Mouse (Mus musculus) ZHBTc4 (cell line): ENCODE measurements around the gene Mindy4.
"Not testable (repeated sequence)": the region's sequence is repeated elsewhere in the genome, so short reads cannot be mapped to it uniquely, and the experiment has no call there.

ENCODE experiments used
- DNase-seq: peaks from one replicate; pipeline ENCODE4 v3.0.0-alpha.2; 2011; ENCODE audit warnings: low read depth, low spot score

Mindy4 gene

GRCm38 (mm10) chr6:55202913-55203910 lies at the start of gene Mindy4:
TSS of gene Mindy4 (plus strand) at chr6:55203383.
- DNase-seq = peak; percentile 88

GRCm38 (mm10) chr6:55159256-55159655 lies 43.9 kb upstream of the Mindy4 start:
- DNase-seq = peak; percentile 77

GRCm38 (mm10) chr6:55161311-55161761 lies 41.8 kb upstream of the Mindy4 start:
- no peak for DNase-seq

DNA sequence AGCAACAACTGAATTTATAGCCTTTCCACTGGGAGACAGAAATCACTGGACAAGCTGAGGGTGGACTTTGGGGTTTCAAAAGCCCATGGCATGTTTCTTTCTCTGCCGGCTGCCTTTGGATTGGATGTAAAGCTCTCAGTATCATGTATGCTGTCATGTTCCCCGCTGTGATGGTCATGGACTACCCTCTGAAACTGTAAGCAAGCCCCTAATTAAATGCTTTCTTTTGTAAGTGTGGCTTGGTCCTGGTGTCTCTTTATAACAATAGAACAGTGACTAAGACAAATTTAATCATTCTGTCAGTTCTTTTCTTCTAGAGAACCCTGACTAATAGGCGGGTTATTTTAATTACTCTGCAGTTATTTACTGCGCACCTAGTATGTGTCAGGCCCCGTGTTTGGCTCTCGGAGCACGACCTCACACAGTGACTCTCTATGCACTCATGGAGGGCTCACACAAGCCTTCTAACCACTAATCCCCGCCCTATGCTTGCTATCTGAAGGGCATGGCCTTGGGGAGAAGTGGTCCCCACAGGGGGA lies 40.1 kb upstream of the Mindy4 start:
- DNase-seq = no peak

DNA sequence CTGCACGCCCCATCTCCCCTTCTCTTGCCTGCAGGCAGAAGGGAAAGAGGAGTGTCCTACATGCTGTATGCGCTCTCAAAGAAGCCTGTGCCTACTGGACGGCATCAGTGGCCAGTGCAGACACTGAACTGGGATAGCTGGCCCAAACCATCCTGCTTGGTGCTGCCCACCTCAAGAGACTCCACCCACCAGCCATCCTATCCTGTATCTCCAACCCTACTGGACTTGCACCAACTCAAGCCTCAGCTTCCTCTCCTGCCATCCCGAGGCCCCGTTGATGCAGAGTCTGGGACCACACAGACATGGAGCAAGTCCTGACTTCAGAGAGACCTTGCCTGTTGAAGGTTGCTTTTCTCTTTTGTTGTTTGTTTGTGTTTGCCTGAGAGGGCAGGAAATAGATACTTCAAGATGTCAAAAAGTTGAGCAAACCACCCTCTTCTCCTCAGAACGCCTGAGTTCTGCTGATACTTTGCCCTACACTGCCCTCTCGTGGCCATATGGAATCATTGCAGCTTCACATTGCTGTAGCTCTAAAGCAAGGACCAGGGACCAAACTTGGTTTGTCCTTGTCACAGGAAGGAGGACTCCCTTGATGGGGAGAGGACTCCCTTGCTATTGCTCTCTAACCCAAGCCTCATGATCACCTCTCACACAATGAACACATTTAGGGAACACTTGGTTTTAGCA lies 36.3 kb upstream of the Mindy4 start:
- peak; percentile 80 for DNase-seq

DNA sequence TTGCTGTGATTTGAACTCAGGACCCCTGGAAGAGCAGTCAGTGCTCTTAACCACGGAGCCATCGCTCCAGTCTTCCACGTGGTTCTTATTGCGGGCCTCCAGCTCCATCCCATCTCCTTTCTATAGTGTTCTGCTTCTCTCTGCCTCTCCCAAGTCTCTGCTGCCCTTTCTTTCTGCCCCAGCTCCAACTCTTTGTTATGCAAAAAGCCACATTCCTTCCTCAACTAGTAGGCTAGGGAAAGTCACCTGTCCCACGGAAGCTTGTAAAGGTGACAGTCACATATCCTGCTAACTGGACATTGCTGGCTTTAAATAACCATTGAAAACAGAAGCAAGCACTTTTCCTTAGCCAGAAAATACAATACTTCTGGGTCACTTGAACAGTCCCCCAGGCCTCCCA lies 33.4 kb upstream of the Mindy4 start:
- DNase-seq = peak; percentile 71

DNA sequence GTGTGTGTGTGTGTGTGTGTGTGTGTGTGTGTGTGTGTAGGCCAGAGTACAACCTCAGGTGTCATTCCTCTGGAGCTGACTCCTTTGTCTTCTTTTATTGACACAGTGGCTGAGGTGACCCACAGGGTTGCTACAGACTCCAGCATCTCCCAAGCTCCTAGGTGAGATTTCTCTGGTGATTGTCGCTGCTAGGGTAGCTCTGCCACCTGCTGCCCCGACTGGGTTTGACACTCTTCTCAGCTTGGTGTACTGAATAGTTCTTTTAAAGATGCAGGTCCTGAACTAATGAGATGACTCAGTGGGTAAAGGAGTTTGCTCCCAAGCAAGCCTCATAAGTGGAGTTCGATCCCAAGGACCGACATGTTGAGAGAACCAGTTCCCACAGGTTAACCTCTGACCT lies 31.5 kb upstream of the Mindy4 start:
- no peak for DNase-seq

DNA sequence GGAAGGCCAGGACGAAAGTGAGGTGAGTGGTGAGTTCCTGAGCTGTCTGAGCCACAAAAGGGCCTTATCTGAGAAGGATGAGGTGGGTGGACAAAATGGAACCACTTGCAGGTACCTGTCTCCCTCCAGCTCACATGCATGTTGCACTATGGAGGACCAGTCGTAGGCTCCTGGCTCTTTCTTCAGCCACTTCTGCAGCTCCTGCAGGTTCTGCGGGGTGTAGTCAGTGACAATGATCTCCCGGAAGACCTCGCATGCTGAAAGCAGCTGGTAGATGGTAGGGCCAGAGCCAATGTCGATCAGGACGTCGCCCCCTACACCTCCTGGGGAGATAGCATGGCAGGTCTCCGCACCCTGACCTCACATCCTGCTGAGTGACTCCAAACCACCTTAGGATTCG lies 30.0 kb upstream of the Mindy4 start:
- DNase-seq = no peak

- DNase-seq = no peak
Measured at GRCm38 (mm10) chr6:55173941-55174349, 29.2 kb upstream of the Mindy4 start.

DNA sequence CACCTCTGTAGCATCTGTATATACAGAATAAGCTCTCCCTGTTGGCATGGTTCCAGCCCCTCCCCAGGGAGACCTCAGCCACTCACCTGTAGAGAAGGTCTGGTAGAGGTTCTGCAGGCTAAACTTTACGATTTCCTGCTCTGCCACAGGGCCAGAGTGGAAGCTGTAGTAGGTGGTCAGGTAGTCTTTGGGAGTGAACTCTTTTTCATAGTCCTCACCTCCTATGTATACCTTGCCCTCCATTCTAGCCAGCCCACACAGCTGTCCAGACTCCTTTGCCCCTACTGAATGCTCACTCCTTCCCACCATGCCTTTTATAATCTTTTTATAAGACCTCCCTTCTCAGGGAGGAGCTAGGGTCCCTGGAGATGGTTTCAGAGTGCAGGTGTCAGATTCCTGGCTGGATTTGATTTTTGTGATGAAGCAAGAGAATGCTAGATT lies 28.4 kb upstream of the Mindy4 start, which contains the start of gene Inmt:
Inmt (minus strand) TSS at position 303 of the 441 bp plus-strand sequence.
- no peak for DNase-seq

- DNase-seq = no peak
Measured at GRCm38 (mm10) chr6:55175456-55175855, 27.7 kb upstream of the Mindy4 start.

DNA sequence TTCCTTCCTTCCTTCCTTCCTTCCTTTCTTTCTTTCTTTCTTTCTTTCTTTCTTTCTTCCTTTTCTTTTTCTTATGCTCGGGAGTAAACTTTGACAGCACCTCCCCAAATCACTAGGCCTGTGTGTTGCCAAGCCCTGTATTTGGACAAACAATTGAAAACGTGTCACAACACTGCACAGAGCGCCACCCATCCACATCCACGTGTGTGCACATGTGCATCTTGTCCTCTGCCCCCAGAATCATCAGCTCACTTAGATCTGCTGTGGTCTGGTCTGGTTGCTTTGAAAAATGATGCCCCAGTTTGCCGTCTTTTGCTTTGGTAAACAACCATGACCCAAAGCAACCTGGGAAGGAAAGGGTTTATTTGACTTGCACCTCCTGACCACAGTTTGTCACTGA lies 27.3 kb upstream of the Mindy4 start:
- DNase-seq = no peak

GRCm38 (mm10) chr6:55177060-55177732 lies 26.0 kb upstream of the Mindy4 start:
- DNase-seq = peak; percentile 61

- no peak for DNase-seq
Measured at GRCm38 (mm10) chr6:55179560-55179959, 23.6 kb upstream of the Mindy4 start.

DNA sequence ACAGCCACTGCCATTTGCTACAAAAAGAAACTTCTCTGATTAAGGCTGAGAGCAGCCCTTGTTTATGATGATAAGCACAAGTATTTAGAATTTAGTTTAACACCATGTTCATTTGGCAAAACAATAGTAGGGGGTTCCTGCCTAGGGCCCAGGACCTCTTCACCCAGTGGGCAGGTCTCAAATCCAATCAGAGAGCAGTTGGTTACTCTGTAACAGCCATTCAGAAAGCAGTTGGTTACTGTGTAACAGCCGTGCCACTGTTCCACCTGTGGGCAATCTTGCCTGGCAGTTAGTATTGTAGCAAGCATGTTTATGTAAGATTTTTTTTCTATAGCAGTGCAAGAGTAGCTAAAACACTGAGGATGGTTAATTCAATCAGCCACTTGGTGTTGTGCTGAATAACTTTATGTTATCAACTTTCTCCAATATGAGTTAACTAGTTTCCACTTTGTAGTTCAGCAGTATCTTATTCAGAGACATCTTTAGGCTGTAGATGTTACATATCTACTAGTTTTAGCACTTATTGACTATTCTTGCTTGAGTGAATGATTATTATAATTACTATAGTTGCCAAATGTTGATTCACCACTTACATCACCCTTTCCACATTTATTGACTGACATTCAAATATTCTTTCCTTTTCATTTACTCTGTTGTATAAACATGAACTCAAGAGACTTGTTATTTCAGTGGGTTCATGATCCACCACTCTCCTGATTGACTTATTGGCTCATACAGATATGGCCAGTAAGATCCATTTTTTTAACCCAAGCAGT lies 20.3 kb upstream of the Mindy4 start:
- DNase-seq = no peak

- not testable (repeated sequence) for DNase-seq
Measured at GRCm38 (mm10) chr6:55187827-55188226, 15.4 kb upstream of the Mindy4 start.

DNA sequence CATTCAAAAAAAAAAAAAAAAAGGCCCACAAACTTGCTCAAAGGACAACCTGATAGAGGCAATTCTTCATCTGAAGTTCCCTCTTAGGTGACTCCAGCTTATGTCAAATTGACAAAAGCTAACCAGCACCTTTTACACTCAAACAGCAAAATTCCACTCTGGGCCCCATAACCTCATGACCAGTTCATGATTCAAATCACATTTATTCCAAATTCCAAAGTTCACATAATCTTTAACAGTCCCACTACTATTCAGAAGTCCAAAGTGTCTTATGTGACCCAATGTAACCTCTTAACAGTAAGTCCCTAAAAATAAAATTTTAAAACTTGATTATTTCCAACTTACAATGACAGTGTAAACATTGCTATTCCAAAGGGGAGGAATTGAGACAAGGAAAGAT lies 13.8 kb upstream of the Mindy4 start:
- no peak for DNase-seq

DNA sequence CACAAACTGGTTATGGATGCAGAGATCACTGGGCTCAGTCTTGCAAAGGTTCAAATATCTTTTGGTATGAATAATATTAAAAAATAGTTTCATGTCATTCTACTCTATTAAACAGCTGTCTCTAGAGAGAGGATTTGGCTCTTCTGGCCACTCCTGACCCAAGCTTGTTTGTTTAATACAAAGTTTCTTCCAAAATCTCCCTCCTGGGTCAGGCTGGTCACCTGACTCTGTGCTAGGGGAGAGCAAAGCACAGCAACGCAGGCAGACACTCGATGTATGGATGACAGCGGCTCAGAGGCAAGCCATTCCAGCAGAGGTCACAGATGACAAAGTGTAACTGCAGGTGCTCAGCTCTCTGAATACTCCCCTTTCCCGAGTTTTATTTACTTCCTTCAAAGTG lies 11.6 kb upstream of the Mindy4 start:
- DNase-seq = no peak

- no peak for DNase-seq
Measured at GRCm38 (mm10) chr6:55193171-55193570, 10.0 kb upstream of the Mindy4 start.

GRCm38 (mm10) chr6:55199047-55199446 lies 4.1 kb upstream of the Mindy4 start:
- DNase-seq = no peak

DNA sequence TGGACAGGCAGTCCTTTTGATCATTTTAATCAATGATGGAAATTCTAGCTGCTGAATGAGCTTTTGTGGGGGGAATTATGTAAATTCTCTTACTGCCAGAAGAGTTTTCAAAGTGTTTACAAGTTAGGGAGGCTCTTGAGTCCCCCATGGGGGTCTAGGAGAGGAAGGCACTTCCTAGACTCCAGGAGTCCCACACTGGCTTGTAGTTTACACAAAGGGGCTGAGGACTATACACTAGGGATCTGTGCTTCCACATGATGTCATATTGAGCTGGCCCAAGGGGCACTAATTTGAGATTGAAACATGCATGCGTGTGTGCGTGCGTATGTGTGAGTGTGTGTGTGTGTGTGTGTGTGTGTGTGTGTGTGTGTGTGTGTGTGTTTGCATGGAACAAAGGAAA lies 748 bp downstream of the Mindy4 start:
- no peak for DNase-seq
